10 mouse cellular contexts compared by ENCODE assay signal in genomic region chr13:44622661-44623355, GRCm38 (mm10).
DNase-seq lines count a peak whose midpoint lies in the region; ATAC-seq and TF ChIP-seq lines count a peak whose summit lies in the region.
"Had no signal": no experiment of that assay in that cellular context is flagged by ENCODE, and none has a peak within 500 bp of the region (broad histone marks: within the 10 kb centered on the region; RNA-seq: fewer than 3 reads in every experiment).

No protein-coding gene starts in this region.

- no peaks in the 10 kb centered on the region for H3K9me3 ChIP-seq in neural tube, embryonic 14.5 days (ENCODE audit: control insufficient read depth, low read length)
- H3K9me3 ChIP-seq: liver, embryonic 13.5 days had no signal

- TF ChIP-seq CTCF in thymus, adult 2 months (IDR thresholded peaks at IDR 0.05; ENCODE audit: borderline replicate concordance, control insufficient read depth, extremely low read depth, insufficient read depth, low read length, poor library complexity): no peak

- no peaks in the 10 kb centered on the region for H3K27me3 ChIP-seq in neural tube, embryonic 14.5 days (ENCODE audit: control insufficient read depth, insufficient read depth, low read length)
- H3K27me3 ChIP-seq in thymus, adult 2 months (ENCODE audit: control insufficient read depth, insufficient read depth, low read length): no peaks in the 10 kb centered on the region
- H3K27me3 ChIP-seq: liver, embryonic 13.5 days; Patski had no signal

- no peak overlapping the region for H3K4me3 ChIP-seq in neural tube, embryonic 14.5 days (ENCODE audit: low read depth, low read length)
- no peak overlapping the region for H3K4me3 ChIP-seq in thymus, adult 2 months (ENCODE audit: control insufficient read depth, insufficient read depth, low read length)
- H3K4me3 ChIP-seq: liver, embryonic 13.5 days had no signal

- WGBS in neural tube, embryonic 14.5 days: 30% methylated on average over 12 of the region's 12 CpGs
- WGBS in thymus, adult 2 months: 93% methylated on average over 12 of the region's 12 CpGs

- H3K27ac ChIP-seq in neural tube, embryonic 14.5 days (ENCODE audit: low read depth, low read length): peak overlapping the region; percentile 48; the same call in 1 of the 2 replicates
- H3K27ac ChIP-seq in thymus, adult 2 months (ENCODE audit: control insufficient read depth, insufficient read depth, low read length): no peak overlapping the region
- H3K27ac ChIP-seq: liver, embryonic 13.5 days had no signal

- no peak overlapping the region for H3K9ac ChIP-seq in neural tube, embryonic 14.5 days (replicated peaks; ENCODE audit: low read depth, low read length)
- H3K9ac ChIP-seq: liver, embryonic 13.5 days had no signal

- H3K4me1 ChIP-seq in neural tube, embryonic 14.5 days (ENCODE audit: control insufficient read depth, insufficient read depth, low read length): 0 out of 2 replicates have a peak, but pooled peaks cover 9% of the 10 kb centered on the region
- no peaks in the 10 kb centered on the region; the same call in 1 of the 2 replicates for H3K4me1 ChIP-seq in thymus, adult 2 months (replicated peaks; ENCODE audit: control insufficient read depth, insufficient read depth, low read length)
- H3K4me1 ChIP-seq: liver, embryonic 13.5 days had no signal

- H3K4me2 ChIP-seq in neural tube, embryonic 14.5 days (ENCODE audit: low read depth, low read length): no peak overlapping the region
- H3K4me2 ChIP-seq: liver, embryonic 13.5 days had no signal

- intact Hi-C loops in heart, postnatal 36 days (cut with DNase I): no loop called here

- peak; percentile 41; the same call in 1 of the 2 replicates for ATAC-seq in neural tube, embryonic 14.5 days (ENCODE audit: low read depth)
- ATAC-seq: Patski had no signal

- no peak for DNase-seq in neural tube, embryonic 10.5 days (ENCODE audit: extremely low spot score, low spot score)
- peak; percentile 25 to 36 for DNase-seq in cerebellum, postnatal 14 days
- DNase-seq in heart, postnatal 36 days: peak; percentile 38 to 52
- peak; percentile 41 for DNase-seq in lung, postnatal 10 days
- no peak for DNase-seq in adipocyte (ENCODE audit: low spot score)
- DNase-seq in thymus, adult 2 months: no peak
- DNase-seq in embryo, embryonic 9.5 days (ENCODE audit: extremely low spot score): no peak
- DNase-seq: liver, embryonic 13.5 days had no signal

- TF ChIP-seq POLR2A in thymus, adult 2 months (IDR thresholded peaks at IDR 0.05; ENCODE audit: control insufficient read depth, extremely low read depth, insufficient read depth, low read length, poor library complexity): no peak

- H3K36me3 ChIP-seq in neural tube, embryonic 14.5 days (ENCODE audit: control insufficient read depth, insufficient read depth, low read length): no peaks in the 10 kb centered on the region
- no peaks in the 10 kb centered on the region for H3K36me3 ChIP-seq in thymus, adult 2 months (ENCODE audit: control insufficient read depth, insufficient read depth, low read length)
- H3K36me3 ChIP-seq: liver, embryonic 13.5 days had no signal

Comparison
In these comparisons a context has a peak if more than half of its experiments do, and no peak if none do; other contexts are left out.
1. DNase-seq: peak in cerebellum, postnatal 14 days (2 of 2), heart, postnatal 36 days (2 of 2) and lung, postnatal 10 days (single experiment); none in neural tube, embryonic 10.5 days (single experiment), adipocyte (single experiment), thymus, adult 2 months (single experiment) and embryo, embryonic 9.5 days (single experiment).